Mouse (Mus musculus) thymus, adult 2 months (tissue): Measurements from ENCODE around the gene Serpinh1.

Experiments
- CTCF ChIP-seq: fragments of 200-500 bp; IDR thresholded peaks from 2 replicates; pipeline ENCODE4 v1.5.1; 2012; ENCODE audit warnings: mild to moderate bottlenecking, control low read depth, low read length, moderate library complexity, borderline replicate concordance; ENCODE audit not compliant: control insufficient read depth, poor library complexity, insufficient read depth; ENCODE audit errors: extremely low read depth
- POLR2A ChIP-seq: fragments of 200-500 bp; IDR thresholded peaks from 2 replicates; pipeline ENCODE4 v1.6.1; 2012; ENCODE audit warnings: mild to moderate bottlenecking, low read length, control low read depth, moderate library complexity; ENCODE audit not compliant: control insufficient read depth, poor library complexity, insufficient read depth; ENCODE audit errors: extremely low read depth

DNA sequence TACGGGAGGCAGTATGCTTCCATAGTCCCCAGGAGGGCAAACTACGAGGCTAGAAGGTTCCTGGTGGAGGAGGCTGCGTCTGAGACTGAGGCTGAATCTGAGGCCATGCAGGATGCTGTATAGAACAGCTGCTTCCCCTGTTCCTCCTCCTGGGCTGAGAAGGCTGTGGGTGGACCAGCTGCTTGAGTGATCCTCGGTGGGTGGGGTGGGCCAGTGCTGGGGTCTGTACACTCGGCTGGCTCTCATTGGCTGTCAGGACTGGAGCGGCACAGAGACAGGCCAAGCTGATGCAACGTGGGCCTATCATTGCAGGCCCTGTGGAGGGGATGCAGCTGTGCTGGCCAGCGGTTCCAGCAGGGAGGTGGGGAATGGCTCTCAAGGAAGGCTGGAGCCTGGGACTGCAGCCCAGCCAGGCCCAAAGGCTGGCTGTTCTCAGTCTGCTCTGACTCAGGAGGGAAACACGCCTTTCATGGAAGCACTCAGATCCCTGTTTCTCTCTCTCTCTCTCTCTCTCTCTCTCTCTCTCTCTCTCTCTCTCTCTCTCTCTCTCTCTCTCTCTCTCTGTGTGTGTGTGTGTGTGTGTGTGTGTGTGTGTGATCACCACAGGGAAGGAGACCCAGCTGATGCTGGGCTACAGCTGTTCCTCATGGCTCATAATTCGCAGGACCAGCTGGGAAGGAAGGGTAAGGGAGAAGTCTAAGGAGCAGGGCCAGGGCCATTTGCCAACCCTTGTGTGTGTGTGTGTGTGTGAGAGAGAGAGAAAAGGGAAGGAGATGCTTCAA lies 7.2 kb upstream of the Serpinh1 start:
- no peak for TF ChIP-seq CTCF
- TF ChIP-seq POLR2A = no peak
